Mouse (Mus musculus) kidney, postnatal 4 days (tissue): ENCODE data around the gene Mcl1.
"Not testable (repeated sequence)": the region's sequence is repeated elsewhere in the genome, so short reads cannot be mapped to it uniquely, and the experiment has no call there.

Experiments
- DNase-seq, 2 experiments: peaks; one replicate each; pipeline ENCODE4 v3.0.0; 2021; ENCODE audit warnings: mixed read lengths in 2 of 2

The Mcl1 gene

DNA sequence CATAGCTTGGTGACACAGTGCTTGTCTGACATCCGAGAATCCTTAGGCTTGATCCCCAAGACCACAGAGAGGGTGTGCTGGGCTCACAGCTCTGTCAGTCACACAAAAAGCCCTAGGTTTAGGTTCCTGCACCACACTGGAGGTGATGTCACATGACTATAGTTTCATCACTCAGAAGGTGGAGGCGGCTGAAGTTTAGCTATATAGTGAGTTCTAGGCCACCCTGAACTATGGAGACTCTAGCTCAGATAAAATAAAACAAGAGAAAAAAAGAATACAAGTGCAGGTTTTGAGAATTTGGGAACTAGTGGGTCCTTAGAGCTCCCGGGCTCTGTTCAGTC is 7.6 kb upstream of the Mcl1 start:
- no peak for DNase-seq

DNA sequence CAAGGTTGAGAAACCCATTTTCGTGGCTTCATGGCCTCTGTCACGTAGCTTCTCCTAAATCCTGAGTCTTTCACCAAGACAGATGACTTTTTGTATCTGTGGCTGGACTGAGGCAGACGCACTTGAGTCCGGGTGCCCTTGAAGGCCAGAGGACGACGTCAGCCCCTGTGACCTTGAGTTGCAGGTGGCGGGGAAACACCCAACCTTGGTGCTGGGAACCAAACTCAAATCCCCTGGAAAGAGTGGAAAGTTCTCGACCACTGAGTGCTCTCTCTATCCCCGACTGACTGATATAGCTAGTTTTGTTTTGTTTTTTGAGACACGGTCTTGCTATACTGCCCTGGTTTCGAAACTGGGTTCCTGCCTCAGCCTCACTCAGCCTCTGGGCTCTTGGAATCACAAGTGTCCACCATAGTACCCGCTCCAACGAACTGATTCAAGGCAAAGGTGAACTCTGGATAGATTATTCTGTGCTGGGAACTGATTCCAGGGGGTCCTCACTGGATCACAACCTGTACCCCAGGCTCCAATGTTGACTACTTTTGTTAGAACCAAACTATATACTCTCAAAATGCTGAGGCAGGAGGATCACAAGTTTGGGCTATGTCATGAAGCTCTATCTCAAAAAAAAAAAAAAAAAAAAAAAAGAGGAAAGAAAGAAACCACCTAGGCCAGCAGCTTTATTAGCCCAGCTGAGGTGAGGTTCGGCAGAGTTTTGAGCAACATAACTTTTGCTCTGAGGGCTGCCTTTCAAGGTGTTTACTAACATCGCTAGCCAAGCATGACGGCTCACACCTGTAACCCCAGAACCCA is 7.0 kb upstream of the Mcl1 start:
- DNase-seq = no peak

DNA sequence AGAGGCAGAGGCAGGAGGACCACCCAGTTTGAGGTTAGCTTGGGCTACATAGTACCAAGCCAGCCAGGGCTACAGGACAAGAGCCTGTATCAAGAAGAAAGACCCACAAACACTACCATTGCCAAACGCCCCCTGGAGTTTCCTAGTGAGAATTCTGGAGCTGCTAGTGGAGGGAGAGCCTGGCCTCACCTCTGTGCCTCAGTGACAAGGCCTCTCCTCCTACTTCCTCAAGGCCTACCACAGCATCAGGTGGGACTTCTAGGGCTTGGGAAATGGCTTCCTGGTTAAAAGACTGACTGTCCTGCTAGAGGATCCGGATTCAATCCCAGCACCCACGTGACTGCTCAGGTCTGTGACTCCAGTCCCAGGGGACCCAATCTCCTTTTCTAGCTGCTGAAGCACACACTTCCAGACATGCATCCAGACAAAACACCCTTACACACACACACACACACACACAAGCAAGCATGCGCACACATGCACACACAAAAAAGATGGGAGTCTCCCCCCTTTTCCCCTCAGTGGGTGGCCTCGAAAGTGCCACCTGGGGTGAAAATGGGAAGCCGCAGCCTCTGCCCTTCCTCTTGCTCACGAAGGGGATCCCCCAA is 6.3 kb upstream of the Mcl1 start:
- no peak for DNase-seq

DNA sequence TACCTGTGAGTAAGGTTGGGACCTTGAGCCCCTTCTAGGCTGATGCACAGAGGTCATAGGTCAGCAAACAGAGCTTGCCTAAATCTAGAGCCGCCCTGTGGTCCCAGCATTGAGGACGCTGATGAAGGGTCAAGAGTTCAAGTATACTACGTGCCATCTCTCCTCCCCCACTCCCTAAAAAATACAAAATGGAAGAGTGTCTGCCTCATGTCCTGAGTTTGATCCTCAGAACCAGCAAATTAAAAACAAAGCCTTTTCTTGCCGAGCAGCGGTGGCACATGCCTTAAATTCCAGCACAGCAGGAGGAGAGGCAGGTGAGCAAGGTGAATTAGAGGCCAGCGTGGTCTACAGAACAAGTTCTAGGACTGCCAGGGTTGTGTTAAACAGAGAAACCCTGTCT is 5.7 kb upstream of the Mcl1 start:
- no peak for DNase-seq

DNA sequence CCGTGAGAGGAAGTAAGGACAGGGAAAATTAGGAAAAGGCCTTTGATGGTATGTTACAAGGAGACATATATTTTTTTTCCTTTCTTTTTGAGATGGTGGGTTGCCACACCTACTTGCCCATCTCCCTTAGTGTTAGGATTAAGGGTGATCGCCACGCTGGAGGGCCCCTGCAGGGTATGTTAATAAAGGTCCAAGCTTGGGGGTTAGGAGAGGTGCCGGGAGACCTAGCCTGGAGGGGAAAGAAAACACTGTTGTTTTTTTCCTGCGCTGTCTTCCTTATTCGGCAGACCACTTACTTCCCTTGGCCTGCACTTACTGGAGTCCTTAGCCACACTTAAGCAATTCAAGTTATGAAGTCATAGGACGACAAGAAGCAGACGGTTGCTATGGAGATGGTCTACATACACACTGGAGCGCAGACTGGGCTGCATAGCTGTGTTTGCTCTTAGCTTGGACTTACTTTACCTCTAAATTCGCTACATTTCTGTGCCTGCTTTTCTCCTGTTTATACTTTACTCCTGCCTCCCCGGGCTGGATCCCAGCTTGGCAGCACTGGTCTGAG is 5.0 kb upstream of the Mcl1 start:
- no peak for DNase-seq

DNA sequence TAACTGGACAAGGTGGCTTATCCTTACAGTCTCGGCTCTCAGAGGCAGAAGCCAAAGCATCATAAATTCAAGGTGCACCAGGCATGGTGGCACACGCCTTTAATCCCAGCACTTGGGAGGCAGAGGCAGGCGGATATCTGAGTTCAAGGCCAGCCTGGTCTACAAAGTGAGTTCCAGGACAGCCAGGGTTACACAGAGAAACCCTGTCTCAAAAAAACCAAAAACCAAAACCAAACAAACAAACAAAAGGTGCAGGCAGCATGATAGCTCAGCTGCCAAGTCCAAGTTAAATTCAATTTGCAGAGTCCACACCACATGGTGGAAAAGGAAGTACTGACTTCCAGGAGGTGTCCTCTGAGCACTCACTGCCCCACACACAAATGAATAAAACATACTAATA is 4.2 kb upstream of the Mcl1 start:
- not testable (repeated sequence) for DNase-seq

DNA sequence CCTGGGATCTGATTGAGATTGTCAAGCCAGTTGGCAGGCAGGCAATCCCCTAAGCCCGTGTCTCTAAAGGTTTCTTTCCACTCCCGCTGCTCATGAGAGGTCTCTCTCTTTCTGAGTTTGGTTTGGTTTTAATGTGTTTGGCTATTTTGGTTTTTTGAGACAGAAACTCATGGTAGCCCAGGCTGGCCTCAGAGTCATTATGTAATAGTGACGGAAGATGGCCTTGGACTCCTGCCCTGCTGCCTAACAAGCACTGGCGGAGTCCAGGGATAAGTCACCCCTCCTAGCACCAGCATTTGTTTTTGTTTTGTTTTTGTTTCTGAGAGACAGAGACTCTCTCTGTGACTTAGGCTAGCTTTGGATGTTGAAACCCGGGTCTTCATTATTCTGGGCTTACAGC is 3.2 kb upstream of the Mcl1 start:
- no peak for DNase-seq

DNA sequence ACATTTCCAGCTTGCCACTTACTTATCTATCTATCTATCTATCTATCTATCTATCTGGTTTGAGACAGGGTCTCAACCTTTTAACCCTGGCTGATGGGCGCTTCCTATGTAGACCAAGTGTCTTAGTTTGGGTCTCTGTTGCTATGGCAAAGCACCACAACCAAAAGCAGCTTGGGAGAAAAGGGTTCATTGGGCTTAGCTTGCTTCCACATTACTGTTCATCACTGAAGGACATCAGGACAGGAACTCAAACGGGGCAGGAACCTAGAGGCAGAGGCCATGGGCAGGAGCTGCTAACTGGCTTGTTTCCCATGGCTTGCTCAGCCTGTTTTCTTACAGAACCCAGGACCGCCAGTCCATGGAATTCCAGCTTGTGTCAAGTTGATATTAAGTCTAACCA is 1.5 kb upstream of the Mcl1 start:
- no peak for DNase-seq

DNA sequence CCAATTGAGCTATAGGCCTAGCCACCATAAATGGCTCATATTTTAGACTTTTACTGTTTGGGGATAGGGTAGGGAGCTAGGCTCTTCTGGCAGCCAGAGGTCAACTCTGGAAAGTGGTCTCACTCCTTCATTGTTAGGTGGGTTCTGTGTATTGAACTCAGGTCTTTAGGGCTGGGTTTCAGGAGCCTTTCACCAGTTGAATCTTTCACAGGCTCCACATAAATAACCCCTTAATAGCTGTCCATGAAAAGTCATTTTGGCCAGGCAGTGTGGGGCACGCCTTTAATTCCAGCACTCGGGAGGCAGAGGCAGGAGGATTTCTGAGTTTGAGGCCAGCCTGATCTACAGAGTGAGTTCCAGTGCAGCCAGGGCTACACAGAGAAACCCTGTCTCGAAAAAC is 877 bp upstream of the Mcl1 start:
- no peak for DNase-seq

DNA sequence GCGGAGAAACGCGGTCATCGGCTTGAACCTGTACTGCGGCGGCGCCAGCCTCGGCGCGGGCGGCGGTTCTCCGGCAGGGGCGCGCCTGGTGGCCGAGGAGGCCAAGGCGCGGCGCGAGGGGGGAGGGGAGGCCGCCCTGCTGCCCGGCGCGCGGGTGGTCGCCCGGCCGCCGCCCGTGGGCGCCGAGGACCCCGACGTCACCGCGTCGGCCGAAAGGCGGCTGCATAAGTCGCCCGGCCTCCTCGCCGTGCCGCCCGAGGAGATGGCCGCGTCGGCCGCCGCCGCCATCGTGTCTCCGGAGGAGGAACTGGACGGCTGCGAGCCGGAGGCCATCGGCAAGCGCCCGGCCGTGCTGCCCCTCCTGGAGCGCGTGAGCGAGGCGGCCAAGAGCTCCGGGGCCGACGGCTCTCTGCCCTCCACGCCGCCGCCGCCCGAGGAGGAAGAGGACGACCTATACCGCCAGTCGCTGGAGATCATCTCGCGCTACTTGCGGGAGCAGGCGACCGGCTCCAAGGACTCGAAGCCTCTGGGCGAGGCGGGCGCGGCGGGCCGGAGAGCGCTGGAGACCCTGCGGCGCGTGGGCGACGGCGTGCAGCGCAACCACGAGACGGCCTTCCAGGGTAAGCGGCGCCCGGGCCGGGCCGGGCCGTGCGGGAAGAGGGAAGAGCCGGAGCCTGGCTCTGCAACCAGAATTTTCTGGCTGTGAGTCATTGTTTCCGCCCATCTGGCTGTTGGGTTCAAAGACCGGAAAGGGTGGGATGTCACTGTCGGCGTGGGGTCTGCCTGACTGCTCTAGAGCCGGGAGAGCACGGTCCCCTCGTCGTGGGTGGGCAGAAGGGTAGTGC is 502 bp downstream of the Mcl1 start:
- DNase-seq = peak; percentile 79 to 88

DNA sequence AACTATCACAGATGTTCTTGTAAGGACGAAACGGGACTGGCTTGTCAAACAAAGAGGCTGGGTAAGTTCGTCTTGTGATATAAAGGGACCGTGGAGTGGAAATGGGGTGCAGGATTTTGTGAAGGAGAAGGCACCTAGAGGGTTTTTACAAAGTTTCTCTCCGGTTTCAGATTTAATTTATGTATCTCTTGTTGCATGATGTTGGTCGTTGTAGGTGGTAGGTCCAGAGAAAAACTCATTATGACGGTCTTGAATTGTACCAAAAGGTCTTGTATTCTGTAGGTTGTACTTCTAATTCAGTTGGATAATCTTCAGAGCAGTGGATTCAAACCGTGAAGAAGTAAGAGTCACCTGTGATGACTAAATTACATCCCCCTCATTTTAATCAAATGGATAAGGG is 1.4 kb downstream of the Mcl1 start:
- DNase-seq = no peak

DNA sequence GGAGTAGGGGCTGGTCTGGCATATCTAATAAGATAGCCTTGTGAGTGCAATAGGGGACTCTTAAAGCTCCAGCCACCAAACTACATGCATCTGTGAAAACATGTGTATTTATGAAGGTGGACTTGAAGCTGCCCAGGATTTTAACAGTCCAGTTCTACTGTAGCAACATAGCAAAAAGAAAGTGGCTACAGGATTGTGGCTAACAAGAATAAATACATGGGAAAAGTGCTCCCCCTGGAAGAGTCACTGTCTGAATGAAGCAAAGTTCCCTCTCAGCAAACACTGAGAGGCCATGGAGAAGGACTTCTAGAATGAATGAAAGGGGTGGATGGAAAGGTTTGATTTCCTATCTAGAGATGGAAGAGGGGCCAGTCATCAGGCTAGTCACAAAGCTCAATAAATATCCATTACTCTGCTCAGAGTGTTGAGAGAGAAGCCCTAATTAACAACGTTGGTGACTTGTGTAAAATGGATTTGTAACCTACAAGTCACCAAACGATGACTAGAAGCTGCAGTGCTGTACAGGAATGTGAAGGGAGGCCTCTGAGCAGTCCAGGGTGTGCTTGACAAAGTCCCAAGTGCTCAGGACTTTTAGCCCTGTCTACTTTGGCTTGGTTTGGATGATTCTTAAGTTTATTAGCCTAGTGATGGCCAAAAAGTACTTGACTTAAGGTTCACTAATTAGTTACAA is 2.3 kb downstream of the Mcl1 start:
- no peak for DNase-seq

DNA sequence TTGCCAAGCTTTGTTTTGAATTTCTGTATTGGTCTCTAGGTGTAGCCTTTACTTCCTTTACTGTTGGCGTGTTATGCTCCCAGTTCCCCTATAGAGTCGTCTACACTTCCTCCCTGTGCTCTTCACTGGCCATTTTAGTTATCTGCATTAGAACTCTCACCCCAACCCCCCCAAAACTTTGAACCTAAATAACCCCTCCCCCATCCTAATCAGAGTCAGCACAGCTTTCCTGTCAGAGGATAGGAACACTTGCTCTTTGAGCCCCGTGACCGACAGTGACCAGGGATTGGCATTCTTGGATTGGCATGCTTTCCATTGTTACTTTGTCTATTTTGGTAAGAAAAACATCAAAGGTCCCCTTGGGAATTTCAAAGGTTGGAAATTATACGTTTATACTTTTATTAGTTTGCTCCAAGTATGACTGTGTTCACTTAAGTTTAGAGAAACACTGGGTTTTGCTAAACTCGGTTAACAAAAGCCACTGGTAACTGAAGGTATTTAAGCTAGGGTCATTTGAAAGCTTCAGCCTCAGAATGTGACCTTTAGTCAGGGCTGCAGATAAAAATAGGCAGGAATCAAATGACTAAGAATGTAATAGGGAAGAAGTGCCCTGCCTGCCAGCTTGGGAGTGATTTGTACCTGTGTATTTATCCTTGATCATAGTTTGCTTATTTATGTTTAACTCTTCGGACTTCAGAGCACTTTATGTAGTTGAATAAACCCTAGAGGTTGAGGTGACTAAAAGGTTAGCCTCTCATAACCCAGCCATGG is 3.5 kb downstream of the Mcl1 start:
- no peak for DNase-seq

DNA sequence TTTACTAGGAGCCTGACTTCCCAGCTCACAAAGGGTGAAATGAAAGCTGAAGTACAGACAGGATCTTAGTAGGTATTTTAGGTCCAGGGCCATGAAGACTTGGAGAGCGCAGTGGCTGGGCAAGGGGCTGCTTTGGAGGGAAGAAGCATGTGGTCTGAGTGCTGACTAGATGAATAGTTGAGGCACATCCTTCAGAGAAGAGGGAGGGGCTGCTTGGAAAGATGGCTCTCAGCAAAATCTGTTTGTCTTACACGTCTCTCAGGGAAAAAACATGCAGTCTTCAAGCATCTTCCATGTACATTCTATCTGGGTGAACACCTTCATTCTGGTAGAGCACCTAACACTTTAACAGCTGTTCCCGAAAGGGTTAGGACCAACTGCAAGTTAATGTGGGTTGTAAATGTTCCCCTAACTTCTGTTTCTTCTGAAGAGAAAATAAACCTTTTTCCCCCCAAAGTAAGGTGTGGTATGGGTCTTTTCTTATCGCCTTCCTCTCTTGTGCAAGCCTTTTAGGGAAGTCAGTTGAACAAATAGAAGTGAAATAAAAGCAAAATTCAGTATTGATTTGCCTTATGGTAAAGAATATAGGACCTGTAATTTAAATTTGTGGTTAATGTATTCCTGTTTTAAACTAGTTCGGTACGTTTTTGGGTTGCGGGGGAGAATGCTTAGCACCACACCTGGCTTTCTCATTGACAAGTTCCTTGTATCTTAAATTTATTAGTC is 4.3 kb downstream of the Mcl1 start:
- DNase-seq = no peak

DNA sequence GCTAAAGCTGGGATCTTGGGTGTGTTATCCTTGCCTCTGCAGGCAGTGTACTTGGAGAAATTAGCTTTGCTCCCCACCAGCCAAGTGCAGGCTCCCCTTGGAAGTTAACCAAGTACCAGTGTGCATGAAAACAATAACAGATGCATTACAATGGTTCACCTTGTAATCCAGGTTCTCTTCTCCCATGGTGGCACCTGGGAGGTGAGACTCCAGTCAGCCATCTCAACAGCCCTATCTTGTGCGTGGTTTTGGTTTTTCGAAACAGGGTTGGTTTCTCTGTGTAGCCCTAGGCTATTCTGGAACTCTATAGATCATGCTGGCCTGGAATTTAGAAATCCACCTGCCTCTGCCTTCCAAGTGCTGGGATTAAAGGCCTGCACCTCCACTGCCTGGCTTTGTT is 4.9 kb downstream of the Mcl1 start:
- DNase-seq = no peak

DNA sequence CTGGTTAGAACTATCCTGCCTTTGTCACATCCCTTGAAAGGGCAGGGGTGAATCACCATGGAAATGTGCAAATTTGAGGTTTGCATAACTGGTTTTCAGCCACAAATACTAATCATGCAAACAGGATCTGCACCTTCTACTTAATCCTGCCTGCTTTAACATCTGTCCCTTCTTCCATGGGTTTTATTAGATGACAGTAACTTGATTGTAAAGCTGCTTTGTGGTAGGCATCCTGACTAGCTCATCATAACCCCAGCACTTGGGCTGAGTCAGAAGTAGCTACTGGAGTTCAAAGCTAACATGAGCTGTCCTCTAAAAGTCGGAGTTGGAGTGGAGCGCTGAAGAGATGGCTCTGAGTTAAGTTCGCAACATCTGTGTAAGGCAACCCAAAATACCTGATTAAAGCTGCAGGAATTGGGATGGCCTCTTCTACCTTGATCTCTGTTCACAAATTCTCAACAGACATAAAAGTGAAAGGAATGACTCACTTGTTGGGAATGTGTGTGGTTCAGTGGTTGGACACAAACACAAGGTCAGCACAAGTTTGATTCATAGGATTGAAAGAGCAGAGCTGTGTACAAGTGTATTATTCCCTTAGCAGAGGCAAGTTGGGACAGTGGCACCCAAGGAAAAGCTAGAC is 5.5 kb downstream of the Mcl1 start:
- no peak for DNase-seq

DNA sequence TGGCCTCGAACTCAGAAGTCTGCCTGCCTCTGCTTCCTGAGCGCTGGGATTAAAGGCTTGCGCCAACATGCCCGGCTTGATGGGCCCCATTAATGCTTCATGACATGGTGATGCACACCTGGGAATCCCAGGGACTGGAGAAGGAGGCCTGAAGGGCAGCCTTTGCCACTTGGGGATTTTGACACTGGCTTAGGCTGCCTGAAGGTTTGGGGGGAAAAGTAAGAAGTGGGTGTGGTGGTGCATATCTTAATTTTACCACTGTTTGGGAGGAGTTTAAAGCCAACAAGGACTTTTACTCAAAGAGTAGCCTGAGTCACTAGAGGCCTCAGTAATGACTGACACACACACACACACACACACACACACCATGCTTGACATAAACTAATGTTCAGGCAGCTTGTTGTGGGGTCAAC is 6.4 kb downstream of the Mcl1 start:
- no peak for DNase-seq

DNA sequence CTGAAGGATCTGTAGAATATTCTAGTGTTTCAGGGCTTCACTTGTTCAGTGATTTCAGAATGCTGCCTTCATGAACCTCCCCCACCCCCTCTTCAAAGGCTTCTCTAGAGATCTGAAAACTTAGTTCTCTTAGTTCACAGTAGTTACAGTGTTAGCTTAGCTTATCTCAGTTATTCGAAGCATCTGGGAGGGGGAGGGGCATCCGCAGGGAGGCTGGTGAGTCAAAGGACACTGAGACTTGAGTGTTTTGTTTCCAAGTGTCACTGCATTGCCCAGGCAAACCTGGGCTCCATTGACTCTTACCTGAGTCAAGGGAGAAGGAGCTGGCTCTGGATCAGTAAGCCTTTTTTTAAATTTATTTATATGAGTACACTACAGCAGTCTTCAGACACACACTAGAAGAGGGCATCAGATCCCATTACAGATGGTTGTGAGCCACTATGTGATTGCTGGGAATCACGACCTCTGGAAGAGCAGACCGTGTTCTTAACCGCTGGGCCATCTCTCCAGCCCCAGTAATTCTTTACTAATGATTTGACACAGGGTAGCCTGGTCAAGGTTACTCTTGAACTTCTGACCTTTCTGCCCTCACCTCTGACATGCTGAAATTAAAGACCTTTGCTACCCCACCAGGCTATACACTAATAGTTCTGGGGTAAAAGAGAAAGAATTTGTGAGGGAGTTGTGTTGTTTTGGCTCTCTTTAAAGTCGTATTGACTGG is 7.7 kb downstream of the Mcl1 start:
- DNase-seq = peak; percentile 66 to 76

DNA sequence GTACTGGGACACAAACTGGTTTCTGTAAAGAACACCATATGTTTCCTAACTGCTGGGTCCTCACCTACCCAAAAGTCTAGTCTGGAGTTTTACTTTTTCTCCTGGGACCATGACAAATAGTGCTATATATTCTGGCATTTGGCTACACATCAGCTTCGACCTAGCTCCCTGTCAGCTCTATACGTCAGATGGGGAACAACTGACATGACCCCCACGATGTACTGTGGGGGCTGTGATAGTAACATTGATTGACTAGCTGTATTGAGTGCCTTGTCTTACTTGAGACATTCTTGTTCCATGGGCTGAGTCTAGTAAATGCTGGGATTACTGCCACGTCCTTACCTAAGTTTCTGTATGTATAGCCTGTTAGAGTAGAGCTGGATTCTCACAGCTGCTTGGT is 8.9 kb downstream of the Mcl1 start:
- no peak for DNase-seq

DNA sequence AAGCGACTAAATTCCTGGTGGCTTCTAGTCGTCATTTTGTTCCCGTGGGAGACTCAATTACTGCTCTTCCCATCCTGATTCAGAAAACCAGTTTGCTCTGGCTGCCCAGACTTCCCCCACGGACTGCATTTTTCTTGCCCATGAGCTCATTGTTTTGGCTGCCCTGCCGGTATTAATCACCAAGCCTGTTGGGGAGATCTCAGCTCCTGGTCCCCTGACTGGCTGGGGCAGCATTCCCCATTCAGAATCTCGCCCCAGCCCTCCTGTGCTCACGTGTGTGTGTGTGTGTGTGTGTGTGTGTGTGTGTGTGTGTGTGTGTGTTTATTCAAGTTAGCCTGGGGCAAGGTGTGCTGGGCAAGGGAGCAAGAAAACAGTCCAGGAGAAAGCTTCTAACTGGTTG is 9.4 kb downstream of the Mcl1 start:
- peak; percentile 63 to 77 for DNase-seq
